Comparison of ENCODE assay signal across 16 mouse cellular contexts in genomic region chr11:40362530-40363185, GRCm38 (mm10).
A peak's percentile ranks its signal among the peaks of the same experiment; 100 is the strongest.
DNase-seq lines count a peak whose midpoint lies in the region; ATAC-seq lines count a peak whose summit lies in the region.
"Had no signal": no experiment of that assay in that cellular context is flagged by ENCODE, and none has a peak within 500 bp of the region (broad histone marks: within the 10 kb centered on the region; RNA-seq: fewer than 3 reads in every experiment).

No protein-coding gene starts in this region.

- H3K27me3 ChIP-seq in hindbrain, embryonic 12.5 days: no peaks in the 10 kb centered on the region
- H3K27me3 ChIP-seq in hindbrain, embryonic 14.5 days (ENCODE audit: control insufficient read depth, insufficient read depth, low read length): no peaks in the 10 kb centered on the region
- no peaks in the 10 kb centered on the region for H3K27me3 ChIP-seq in midbrain, embryonic 13.5 days
- H3K27me3 ChIP-seq in midbrain, embryonic 10.5 days (ENCODE audit: low read depth, poor library complexity, severe bottlenecking): no peaks in the 10 kb centered on the region
- H3K27me3 ChIP-seq in forebrain, embryonic 12.5 days: no peaks in the 10 kb centered on the region
- no peaks in the 10 kb centered on the region for H3K27me3 ChIP-seq in midbrain, embryonic 15.5 days (replicated peaks)
- H3K27me3 ChIP-seq: liver, embryonic 15.5 days had no signal

- H3K4me2 ChIP-seq in hindbrain, embryonic 12.5 days (replicated peaks): no peak overlapping the region
- no peak overlapping the region for H3K4me2 ChIP-seq in hindbrain, embryonic 14.5 days (replicated peaks)
- H3K4me2 ChIP-seq in midbrain, embryonic 13.5 days (replicated peaks): no peak overlapping the region
- no peak overlapping the region for H3K4me2 ChIP-seq in forebrain, embryonic 12.5 days
- H3K4me2 ChIP-seq in midbrain, embryonic 15.5 days: no peak overlapping the region
- H3K4me2 ChIP-seq: heart, embryonic 11.5 days; liver, embryonic 15.5 days had no signal

- 37% methylated on average over 2 of the region's 2 CpGs for WGBS in hindbrain, embryonic 12.5 days
- WGBS in hindbrain, embryonic 14.5 days: 12% methylated on average over 2 of the region's 2 CpGs
- WGBS in midbrain, embryonic 13.5 days: 24% methylated on average over 2 of the region's 2 CpGs
- 61% methylated on average over 2 of the region's 2 CpGs for WGBS in midbrain, embryonic 10.5 days
- 23% methylated on average over 2 of the region's 2 CpGs for WGBS in forebrain, embryonic 12.5 days
- 18% methylated on average over 2 of the region's 2 CpGs for WGBS in midbrain, embryonic 15.5 days

- DNase-seq in hindbrain, embryonic 14.5 days (ENCODE audit: low spot score): no peak
- no peak for DNase-seq in midbrain, embryonic 10.5 days (ENCODE audit: low spot score)
- no peak for DNase-seq in layer of hippocampus, postnatal 10 days (ENCODE audit: low spot score in 2 of 2)
- DNase-seq in right cerebral cortex, postnatal 10 days (ENCODE audit: low spot score in 2 of 2): no peak
- DNase-seq: cerebellum, adult 18-20 months; heart, postnatal 4 days; kidney, adult 8-10 months; layer of hippocampus, postnatal 36 days had no signal

- H3K36me3 ChIP-seq in hindbrain, embryonic 12.5 days: no peaks in the 10 kb centered on the region
- H3K36me3 ChIP-seq in hindbrain, embryonic 14.5 days (replicated peaks; ENCODE audit: control insufficient read depth, insufficient read depth): no peaks in the 10 kb centered on the region
- H3K36me3 ChIP-seq in midbrain, embryonic 13.5 days: no peaks in the 10 kb centered on the region
- H3K36me3 ChIP-seq in midbrain, embryonic 10.5 days: no peaks in the 10 kb centered on the region
- no peaks in the 10 kb centered on the region for H3K36me3 ChIP-seq in forebrain, embryonic 12.5 days (replicated peaks)
- H3K36me3 ChIP-seq in midbrain, embryonic 15.5 days (replicated peaks): no peaks in the 10 kb centered on the region
- H3K36me3 ChIP-seq: limb, embryonic 10.5 days; liver, embryonic 15.5 days had no signal

- ATAC-seq in hindbrain, embryonic 12.5 days (ENCODE audit: low FRiP score): peak; percentile 73
- no peak for ATAC-seq in hindbrain, embryonic 14.5 days (ENCODE audit: low FRiP score)
- ATAC-seq in midbrain, embryonic 13.5 days: peak; percentile 77
- ATAC-seq in forebrain, embryonic 12.5 days (ENCODE audit: low FRiP score): peak; percentile 81; the same call in 1 of the 2 replicates
- 0 out of 2 replicates have a peak, but pooled peaks have one; percentile 42 for ATAC-seq in midbrain, embryonic 15.5 days (replicated peaks)

- no peak overlapping the region for H3K27ac ChIP-seq in hindbrain, embryonic 12.5 days
- no peak overlapping the region for H3K27ac ChIP-seq in hindbrain, embryonic 14.5 days
- no peak overlapping the region for H3K27ac ChIP-seq in midbrain, embryonic 13.5 days
- no peak overlapping the region for H3K27ac ChIP-seq in midbrain, embryonic 10.5 days (replicated peaks)
- no peak overlapping the region for H3K27ac ChIP-seq in forebrain, embryonic 12.5 days
- H3K27ac ChIP-seq in midbrain, embryonic 15.5 days: no peak overlapping the region
- H3K27ac ChIP-seq: limb, embryonic 10.5 days; liver, embryonic 15.5 days; macrophage had no signal

- H3K4me1 ChIP-seq in hindbrain, embryonic 12.5 days: 0 out of 2 replicates have a peak, but pooled peaks cover 3% of the 10 kb centered on the region
- peaks cover 5% of the 10 kb centered on the region; the same call in 1 of the 2 replicates for H3K4me1 ChIP-seq in hindbrain, embryonic 14.5 days (replicated peaks; ENCODE audit: control insufficient read depth, insufficient read depth, low read length)
- H3K4me1 ChIP-seq in midbrain, embryonic 13.5 days (replicated peaks): peaks cover 3% of the 10 kb centered on the region; the same call in 1 of the 2 replicates
- no peaks in the 10 kb centered on the region for H3K4me1 ChIP-seq in midbrain, embryonic 10.5 days
- peaks cover 4% of the 10 kb centered on the region for H3K4me1 ChIP-seq in forebrain, embryonic 12.5 days
- H3K4me1 ChIP-seq in midbrain, embryonic 15.5 days: no peaks in the 10 kb centered on the region
- H3K4me1 ChIP-seq: limb, embryonic 10.5 days; liver, embryonic 15.5 days had no signal

- no peak overlapping the region for H3K9ac ChIP-seq in hindbrain, embryonic 12.5 days
- H3K9ac ChIP-seq in hindbrain, embryonic 14.5 days: no peak overlapping the region
- H3K9ac ChIP-seq in midbrain, embryonic 13.5 days (replicated peaks): no peak overlapping the region
- H3K9ac ChIP-seq in forebrain, embryonic 12.5 days: no peak overlapping the region
- no peak overlapping the region for H3K9ac ChIP-seq in midbrain, embryonic 15.5 days
- H3K9ac ChIP-seq: liver, embryonic 15.5 days had no signal

- no peaks in the 10 kb centered on the region for H3K9me3 ChIP-seq in hindbrain, embryonic 12.5 days (replicated peaks)
- H3K9me3 ChIP-seq in hindbrain, embryonic 14.5 days (ENCODE audit: control insufficient read depth, low read length): no peaks in the 10 kb centered on the region
- H3K9me3 ChIP-seq in midbrain, embryonic 13.5 days: no peaks in the 10 kb centered on the region
- H3K9me3 ChIP-seq in midbrain, embryonic 10.5 days (replicated peaks): no peaks in the 10 kb centered on the region
- H3K9me3 ChIP-seq in forebrain, embryonic 12.5 days: no peaks in the 10 kb centered on the region
- H3K9me3 ChIP-seq in midbrain, embryonic 15.5 days: no peaks in the 10 kb centered on the region
- H3K9me3 ChIP-seq: limb, embryonic 10.5 days; liver, embryonic 15.5 days had no signal

- no peak overlapping the region for H3K4me3 ChIP-seq in hindbrain, embryonic 12.5 days
- H3K4me3 ChIP-seq in hindbrain, embryonic 14.5 days (replicated peaks; ENCODE audit: low read length): no peak overlapping the region
- no peak overlapping the region for H3K4me3 ChIP-seq in midbrain, embryonic 13.5 days (replicated peaks)
- no peak overlapping the region for H3K4me3 ChIP-seq in midbrain, embryonic 10.5 days
- H3K4me3 ChIP-seq in forebrain, embryonic 12.5 days (replicated peaks): no peak overlapping the region
- H3K4me3 ChIP-seq in midbrain, embryonic 15.5 days: no peak overlapping the region
- H3K4me3 ChIP-seq: limb, embryonic 10.5 days; liver, embryonic 15.5 days had no signal
